Mouse (Mus musculus): ENCODE data around the gene Spast. TPM values are rescaled to one million over a fixed set of nuclear protein-coding genes. Genes with fewer than 3 reads are reported as not detected.

The Spast gene
- polyA plus RNA-seq, 1 experiment from 2014 or later = 35.1 TPM

DNA sequence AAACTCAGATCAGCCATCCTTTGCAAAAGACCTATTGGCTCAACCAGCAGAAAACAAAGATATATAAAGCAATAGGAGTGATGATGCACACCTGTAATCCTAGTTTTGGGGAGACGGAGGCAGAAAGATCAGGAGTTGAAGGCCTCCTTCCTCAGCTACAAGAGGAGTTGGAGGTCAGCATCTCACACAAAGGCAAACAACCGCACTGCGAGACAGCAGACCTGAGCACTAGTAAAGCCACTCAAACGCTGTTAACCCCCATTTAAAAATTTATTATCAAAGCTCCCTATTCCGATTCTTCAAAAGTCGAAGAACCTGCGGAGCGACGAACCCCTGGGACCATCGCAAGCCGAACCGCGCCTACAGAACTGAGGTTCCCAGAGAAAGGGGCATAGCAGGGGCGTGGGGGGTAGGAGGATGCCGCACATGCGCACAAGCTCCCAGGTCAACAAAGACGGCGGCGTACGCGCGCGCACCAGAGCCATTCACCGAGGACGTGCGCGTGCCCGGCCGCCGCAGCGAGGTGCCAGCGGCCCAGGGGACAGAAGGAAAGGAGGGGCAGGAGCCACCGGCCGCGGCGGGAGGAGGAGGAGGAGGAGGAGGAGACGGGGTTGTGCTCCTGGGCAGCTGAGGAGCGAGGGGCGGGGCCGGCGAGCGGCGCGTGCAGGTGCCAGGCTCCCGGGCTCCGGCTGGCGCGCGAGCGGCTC, 409 bp upstream of the Spast start:
- WGBS = under 1% methylated on average over 40 of the region's 50 CpGs
- peak; percentile 92 for ATAC-seq (replicated peaks)
- Histone ChIP-seq H3K9me3 (no peaks in the 10 kb centered on the region), H3K9ac (replicated peaks) (peak overlapping the region; percentile 98), H3K4me3 (peak overlapping the region; percentile 87), H3K27me3 (no peaks in the 10 kb centered on the region), H3K36me3 (no peaks in the 10 kb centered on the region), H3K4me1 (peaks cover 40% of the 10 kb centered on the region), H3K4me2 (replicated peaks) (peak overlapping the region; percentile 58), H3K27ac (replicated peaks) (peak overlapping the region; percentile 98)

DNA sequence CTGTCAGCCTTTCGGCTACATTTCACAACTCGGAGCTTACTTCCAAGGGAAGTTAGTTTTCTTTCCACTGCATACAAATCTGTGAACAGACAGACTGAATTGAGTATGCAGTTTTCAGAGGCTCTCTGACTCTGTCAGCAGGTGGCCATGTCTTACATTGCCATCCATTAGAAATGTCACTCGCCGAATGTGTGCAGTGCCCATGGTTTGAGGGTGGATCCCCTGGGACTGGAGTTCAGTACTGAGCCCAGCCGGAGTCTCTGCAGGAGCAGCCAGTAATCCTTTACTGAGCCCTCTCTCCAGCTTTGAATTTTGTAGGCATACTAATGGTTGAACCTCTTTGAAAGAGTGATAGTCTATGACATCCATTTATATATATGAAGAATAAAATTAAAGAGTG, 2.4 kb downstream of the Spast start:
- WGBS = 63% methylated on average over 5 of the region's 5 CpGs
- no peak for ATAC-seq (replicated peaks)

DNA sequence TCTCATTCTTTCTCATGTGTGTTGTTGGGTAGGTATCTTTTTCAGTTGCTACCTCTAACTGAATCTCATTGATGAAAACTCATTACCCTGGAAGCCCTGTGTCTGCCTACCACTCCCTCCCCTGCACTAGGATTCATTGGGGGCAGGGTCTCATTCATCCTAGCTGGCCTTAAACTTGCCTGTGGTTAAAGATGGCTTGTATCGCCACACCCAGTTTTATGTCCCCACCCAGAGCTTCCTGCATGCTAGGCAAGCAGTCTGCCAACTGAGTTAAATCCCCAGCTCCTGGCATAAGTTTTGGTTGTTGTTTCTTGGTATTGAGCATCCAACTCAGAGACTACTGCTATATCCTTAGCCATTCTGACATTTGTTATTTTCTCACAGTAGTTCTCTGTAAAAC, 24.8 kb downstream of the Spast start:
- Histone ChIP-seq H3K36me3 (peaks cover 48% of the 10 kb centered on the region), H3K9ac (replicated peaks) (no peak overlapping the region), H3K9me3 (no peaks in the 10 kb centered on the region), H3K4me1 (no peaks in the 10 kb centered on the region), H3K27ac (replicated peaks) (no peak overlapping the region), H3K27me3 (no peaks in the 10 kb centered on the region), H3K4me3 (no peak overlapping the region), H3K4me2 (replicated peaks) (no peak overlapping the region)
- 88% methylated on average over 1 of the region's 1 CpGs for WGBS
- no peak for ATAC-seq (replicated peaks)

More for the DNA sequence above, 2.4 kb downstream of the Spast start:
- Histone ChIP-seq H3K4me2 (replicated peaks) (peak overlapping the region; percentile 58), H3K4me1 (peaks cover 43% of the 10 kb centered on the region), H3K9ac (replicated peaks) (peak overlapping the region; percentile 22; the same call in 1 of the 2 replicates), H3K36me3 (peaks cover 7% of the 10 kb centered on the region; the same call in 1 of the 2 replicates), H3K9me3 (no peaks in the 10 kb centered on the region), H3K27ac (replicated peaks) (no peak overlapping the region), H3K27me3 (no peaks in the 10 kb centered on the region), H3K4me3 (peak overlapping the region; percentile 87)

DNA sequence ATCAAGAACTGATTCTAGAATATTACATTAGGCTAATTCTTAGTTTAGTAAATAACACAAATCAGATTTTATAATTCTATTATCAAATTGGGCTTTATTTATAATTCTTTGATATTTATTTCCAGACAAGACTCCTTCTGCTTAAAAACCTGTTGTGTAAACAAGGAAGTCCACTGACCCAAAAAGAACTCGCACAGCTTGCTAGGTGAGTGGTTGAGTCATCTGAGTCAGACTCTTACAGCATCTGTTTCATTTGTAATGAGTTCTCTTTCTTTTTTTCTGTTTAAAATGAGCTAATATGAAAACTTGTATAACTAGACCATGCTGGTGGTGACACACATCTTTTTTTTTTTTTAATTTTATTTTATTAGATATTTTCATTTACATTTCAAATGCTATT, 38.1 kb downstream of the Spast start:
- no peak overlapping the region for H3K4me2 ChIP-seq (replicated peaks)
- 94% methylated on average over 1 of the region's 1 CpGs for WGBS

DNA sequence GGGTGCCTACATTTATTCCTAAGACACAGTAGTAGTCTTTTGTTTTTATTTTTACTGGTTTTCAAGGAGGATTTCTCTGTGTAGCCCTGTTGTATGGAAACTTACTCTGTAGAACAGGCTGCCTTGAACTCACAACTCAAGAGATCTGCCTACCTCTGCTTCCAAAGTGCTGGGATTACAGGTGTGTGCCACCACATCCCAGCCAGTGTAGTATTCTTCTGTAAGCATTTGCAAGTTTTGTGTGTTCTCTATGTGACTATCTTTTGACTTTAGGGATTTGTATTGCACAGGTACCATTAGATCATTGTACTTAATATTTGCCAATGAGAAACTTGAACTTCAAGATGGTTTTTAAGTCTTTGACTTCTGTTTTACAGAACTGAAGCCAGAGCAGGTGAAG, 47.9 kb downstream of the Spast start:
- Histone ChIP-seq H3K36me3 (peaks cover 72% of the 10 kb centered on the region), H3K4me3 (no peak overlapping the region), H3K27me3 (no peaks in the 10 kb centered on the region), H3K9me3 (no peaks in the 10 kb centered on the region), H3K9ac (replicated peaks) (no peak overlapping the region), H3K4me2 (replicated peaks) (no peak overlapping the region), H3K27ac (replicated peaks) (no peak overlapping the region), H3K4me1 (no peaks in the 10 kb centered on the region)
- ATAC-seq (replicated peaks) = no peak

More for the DNA sequence above, 38.1 kb downstream of the Spast start:
- H3K27ac ChIP-seq (replicated peaks) = no peak overlapping the region
- no peaks in the 10 kb centered on the region for H3K27me3 ChIP-seq
- H3K4me1 ChIP-seq = no peaks in the 10 kb centered on the region
- peaks cover 74% of the 10 kb centered on the region for H3K36me3 ChIP-seq
- no peak overlapping the region for H3K4me3 ChIP-seq
- no peak for ATAC-seq (replicated peaks)
- H3K9ac ChIP-seq (replicated peaks) = no peak overlapping the region
- H3K9me3 ChIP-seq = no peaks in the 10 kb centered on the region

DNA sequence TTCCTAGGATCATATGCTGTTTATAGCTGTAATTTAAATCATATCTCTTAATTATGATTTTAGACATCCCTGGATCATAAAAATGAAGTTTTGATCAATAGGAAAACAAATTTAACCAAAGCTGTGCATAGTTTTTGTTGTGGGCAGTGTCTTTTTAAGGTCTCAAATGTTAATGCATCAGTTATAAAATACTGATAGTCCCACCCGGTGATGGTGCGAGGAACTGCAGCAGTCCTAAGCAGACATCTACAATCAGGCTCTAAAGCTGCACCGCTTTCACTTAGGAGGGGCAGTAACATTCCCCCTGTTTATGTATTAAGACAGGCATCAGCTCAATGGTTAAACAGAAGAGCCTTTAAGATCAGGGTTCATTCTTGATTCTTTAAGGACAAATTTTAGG, 51.1 kb downstream of the Spast start:
- 81% methylated on average over 3 of the region's 3 CpGs for WGBS
- Histone ChIP-seq H3K4me3 (no peak overlapping the region), H3K4me2 (replicated peaks) (no peak overlapping the region), H3K4me1 (peaks cover 3% of the 10 kb centered on the region; the same call in 1 of the 2 replicates), H3K9me3 (no peaks in the 10 kb centered on the region), H3K36me3 (peaks cover 42% of the 10 kb centered on the region), H3K9ac (replicated peaks) (no peak overlapping the region), H3K27me3 (no peaks in the 10 kb centered on the region), H3K27ac (replicated peaks) (no peak overlapping the region)
- ATAC-seq (replicated peaks) = no peak

DNA sequence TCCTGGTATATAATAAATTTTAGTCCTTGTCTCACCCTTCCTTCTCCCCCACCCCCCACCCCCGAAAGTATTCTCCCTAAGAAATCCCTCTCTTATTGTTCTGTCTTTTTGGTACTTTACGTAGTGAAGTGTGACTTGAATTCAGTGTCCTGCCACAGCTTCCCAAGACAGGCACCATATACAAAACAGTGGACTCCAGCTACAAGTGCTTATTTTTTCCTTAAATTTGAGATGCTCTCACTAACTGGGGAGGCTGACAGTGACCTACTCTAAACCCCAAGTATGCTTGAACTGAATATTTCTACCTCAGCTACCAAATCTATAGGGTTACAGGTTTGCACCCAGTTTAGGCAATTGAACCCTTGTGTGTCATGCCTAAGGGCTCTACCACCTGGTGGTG, 55.6 kb downstream of the Spast start:
- Histone ChIP-seq H3K9ac (replicated peaks) (no peak overlapping the region), H3K4me3 (peak overlapping the region; percentile 81), H3K4me2 (replicated peaks) (peak overlapping the region; percentile 52; the same call in 1 of the 2 replicates), H3K27ac (replicated peaks) (no peak overlapping the region), H3K36me3 (0 out of 2 replicates have a peak, but pooled peaks cover 1% of the 10 kb centered on the region), H3K4me1 (peaks cover 19% of the 10 kb centered on the region), H3K9me3 (no peaks in the 10 kb centered on the region), H3K27me3 (no peaks in the 10 kb centered on the region)
- ATAC-seq (replicated peaks) = no peak; the same call in 1 of the 2 replicates
- WGBS = 74% methylated on average over 2 of the region's 2 CpGs

DNA sequence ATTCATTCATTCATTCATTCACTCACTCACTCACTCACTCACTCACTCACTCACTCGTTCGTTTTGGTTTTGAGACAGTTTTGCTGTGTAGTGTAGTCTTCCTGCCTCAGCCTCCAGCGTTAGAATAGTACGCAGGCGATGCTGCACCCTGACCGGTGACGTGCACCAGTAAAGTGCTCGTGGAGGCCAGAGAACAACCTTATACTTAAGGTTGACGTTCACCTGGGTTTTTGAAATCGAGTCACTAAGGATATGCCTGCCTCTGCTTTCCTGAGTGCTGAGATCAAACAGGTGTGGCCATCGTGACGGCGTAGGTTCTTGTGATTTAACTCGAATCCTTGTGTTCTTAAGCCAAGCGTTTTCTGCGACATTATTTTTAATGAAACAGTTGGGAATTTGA, 56.1 kb downstream of the Spast start:
- Histone ChIP-seq H3K9me3 (no peaks in the 10 kb centered on the region), H3K27me3 (no peaks in the 10 kb centered on the region), H3K4me1 (peaks cover 19% of the 10 kb centered on the region), H3K4me3 (peak overlapping the region; percentile 81), H3K4me2 (replicated peaks) (peak overlapping the region; percentile 52), H3K9ac (replicated peaks) (peak overlapping the region; percentile 85), H3K27ac (replicated peaks) (no peak overlapping the region), H3K36me3 (no peaks in the 10 kb centered on the region)
- 27% methylated on average over 16 of the region's 16 CpGs for whole genome bisulfite sequencing
- peak; percentile 42 for ATAC-seq (replicated peaks)

DNA sequence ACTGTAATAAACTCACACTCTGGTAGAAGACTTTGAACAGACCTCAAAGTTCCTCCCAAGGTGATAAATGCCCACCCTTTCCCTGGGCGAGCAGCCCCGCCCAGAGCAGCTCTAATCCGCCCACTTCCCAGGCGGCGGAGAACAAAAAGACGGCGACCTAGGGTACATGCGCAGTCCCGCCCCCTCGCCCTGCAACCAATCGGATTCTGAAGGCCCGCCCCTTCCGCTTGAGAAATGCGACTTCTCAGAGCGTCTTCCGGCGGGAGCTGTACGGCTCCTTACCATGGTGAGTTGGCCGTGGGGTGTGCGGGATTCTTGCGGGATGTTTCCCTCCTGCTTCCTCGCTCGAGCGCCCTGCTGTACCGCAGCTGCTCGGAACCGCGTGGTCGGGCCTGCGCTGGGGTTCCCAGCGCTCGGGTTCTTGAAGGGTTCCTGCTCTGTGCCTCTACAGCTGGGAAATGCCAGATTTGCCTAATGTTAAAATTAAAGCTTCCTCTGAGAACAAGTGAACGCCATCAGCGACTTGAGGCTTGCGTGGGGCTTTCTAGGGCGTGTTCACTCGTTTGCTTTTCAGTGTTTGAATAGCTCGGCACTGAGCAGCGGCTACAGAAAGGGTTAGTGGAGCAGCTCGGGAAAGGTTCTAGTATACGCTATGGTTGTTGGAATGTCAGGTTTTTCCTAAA, 56.7 kb downstream of the Spast start, which contains the start of gene Slc30a6:
TSS of gene Slc30a6 (plus strand) at position 226 of the 683 bp plus-strand sequence.
- Histone ChIP-seq H3K4me2 (replicated peaks) (peak within 1 kb of the TSS; percentile 52), H3K4me1 (peaks cover 19% of the 10 kb centered on the region), H3K27me3 (no peaks in the 10 kb centered on the region), H3K4me3 (peak within 1 kb of the TSS; percentile 81), H3K36me3 (no peaks in the 10 kb centered on the region), H3K9me3 (no peaks in the 10 kb centered on the region), H3K9ac (replicated peaks) (peak within 1 kb of the TSS; percentile 85), H3K27ac (replicated peaks) (peak within 1 kb of the TSS; percentile 92)
- ATAC-seq (replicated peaks) = peak; percentile 99
- WGBS = under 1% methylated on average over 41 of the region's 41 CpGs

DNA sequence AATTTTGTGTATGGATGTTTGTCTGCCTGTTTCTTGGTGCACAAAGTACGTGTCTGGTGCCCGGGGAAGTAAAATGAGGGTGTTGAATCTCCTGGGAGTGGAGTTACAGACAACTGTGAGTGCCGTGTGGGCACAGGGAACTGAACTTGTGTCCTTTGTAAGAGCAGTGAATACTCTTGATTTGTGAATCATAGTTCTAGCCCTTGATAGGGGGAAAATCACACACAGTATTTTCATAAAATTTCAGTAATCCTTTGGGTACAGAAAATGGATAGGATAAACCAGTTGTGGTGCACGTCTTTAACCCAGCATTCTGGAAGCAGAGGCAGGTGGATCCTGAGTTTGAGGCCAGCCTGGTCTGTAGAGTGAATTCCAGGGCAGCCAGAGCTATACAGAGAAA, 58.0 kb downstream of the Spast start:
- H3K9ac ChIP-seq (replicated peaks) = no peak overlapping the region
- H3K4me3 ChIP-seq = peak overlapping the region; percentile 81; the same call in 1 of the 2 replicates
- WGBS = 84% methylated on average over 4 of the region's 4 CpGs
- ATAC-seq (replicated peaks) = no peak
- peaks cover 19% of the 10 kb centered on the region for H3K4me1 ChIP-seq
- no peaks in the 10 kb centered on the region for H3K9me3 ChIP-seq
- H3K36me3 ChIP-seq = no peaks in the 10 kb centered on the region
- H3K27me3 ChIP-seq = no peaks in the 10 kb centered on the region
- H3K27ac ChIP-seq (replicated peaks) = no peak overlapping the region
- peak overlapping the region; percentile 52 for H3K4me2 ChIP-seq (replicated peaks)

DNA sequence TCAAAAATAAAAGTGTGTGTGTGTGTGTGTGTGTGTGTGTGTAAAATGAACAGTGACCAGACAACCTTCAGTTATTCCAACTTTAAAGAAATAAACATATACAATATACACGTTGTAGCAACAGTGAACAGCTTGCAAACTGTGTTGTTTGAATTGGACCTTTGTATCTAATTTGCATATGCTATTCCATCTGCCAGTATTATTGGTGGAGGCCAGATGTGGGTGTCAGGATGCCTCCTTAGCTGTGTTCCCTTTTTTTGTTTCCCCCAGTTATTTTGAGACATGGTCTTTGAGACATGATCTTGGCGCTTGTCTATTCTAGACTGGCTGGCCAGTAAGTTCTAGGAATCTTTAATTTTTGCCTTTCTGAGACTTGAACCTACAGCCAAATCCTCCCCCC, 58.4 kb downstream of the Spast start:
- 76% methylated on average over 2 of the region's 2 CpGs for WGBS
- H3K4me3 ChIP-seq = no peak overlapping the region
- ATAC-seq (replicated peaks) = no peak

DNA sequence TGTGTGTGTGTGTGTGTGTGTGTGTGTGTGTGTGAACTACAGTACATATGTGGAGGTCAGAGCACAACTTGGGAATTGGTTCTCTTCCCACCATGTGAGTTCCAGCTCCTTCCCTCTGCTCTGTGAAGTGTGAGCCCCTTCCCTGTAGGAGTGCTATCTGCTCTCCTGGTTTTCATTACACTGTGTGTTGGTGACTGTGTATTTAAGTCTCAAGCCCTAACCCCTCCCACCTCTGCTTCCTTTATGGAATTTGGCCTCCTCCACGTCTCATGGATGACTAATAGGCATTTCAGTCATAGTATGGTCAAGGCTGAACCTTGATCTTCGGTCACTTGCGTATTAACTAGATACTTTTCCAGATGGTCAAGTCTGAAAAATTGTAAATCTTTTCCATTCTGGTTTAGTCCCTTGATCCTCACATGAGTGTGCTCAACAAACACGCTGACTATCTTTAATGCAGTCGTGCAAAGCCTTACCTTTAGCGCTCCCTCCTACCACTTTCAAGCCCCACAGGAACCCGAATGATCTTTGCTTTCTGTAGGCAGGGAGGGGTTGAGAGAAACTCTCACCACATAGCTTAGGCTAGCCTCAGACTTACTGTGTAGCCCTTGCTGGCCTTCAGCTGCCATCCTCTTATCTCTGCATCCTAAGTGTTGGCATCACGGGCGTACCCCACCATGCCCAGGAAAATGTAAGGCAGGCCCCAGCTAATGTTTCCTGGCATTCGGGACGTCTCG, 63.9 kb downstream of the Spast start:
- no peak overlapping the region for H3K27ac ChIP-seq (replicated peaks)
- WGBS = 93% methylated on average over 12 of the region's 12 CpGs
- H3K4me1 ChIP-seq = no peaks in the 10 kb centered on the region
- H3K36me3 ChIP-seq = peaks cover 42% of the 10 kb centered on the region
- H3K9me3 ChIP-seq = no peaks in the 10 kb centered on the region
- no peak for ATAC-seq (replicated peaks)
- no peak overlapping the region for H3K4me3 ChIP-seq
- H3K4me2 ChIP-seq (replicated peaks) = no peak overlapping the region
- no peak overlapping the region for H3K9ac ChIP-seq (replicated peaks)
- no peaks in the 10 kb centered on the region for H3K27me3 ChIP-seq

More for the DNA sequence above, 58.4 kb downstream of the Spast start:
- Histone ChIP-seq H3K4me2 (replicated peaks) (no peak overlapping the region), H3K4me1 (peaks cover 19% of the 10 kb centered on the region), H3K9me3 (no peaks in the 10 kb centered on the region), H3K27ac (replicated peaks) (no peak overlapping the region), H3K9ac (replicated peaks) (no peak overlapping the region), H3K27me3 (no peaks in the 10 kb centered on the region), H3K36me3 (peaks cover 3% of the 10 kb centered on the region; the same call in 1 of the 2 replicates)

Data from forebrain, embryonic 15.5 days (tissue).